Mouse (Mus musculus) MEL (cell line): ENCODE results near the gene Txndc15. TPM values are rescaled to one million over a fixed set of nuclear protein-coding genes. Genes with fewer than 3 reads are reported as not detected.

ENCODE experiments used
- DNase-seq: peaks from one replicate; pipeline ENCODE4 v3.0.0; 2011; ENCODE audit warnings: low read depth, low spot score
- H3K27ac ChIP-seq: 2 replicates; pipeline ENCODE4 v1.5.1; 2012; ENCODE audit warnings: low read depth, mild to moderate bottlenecking, control low read depth, low read length, moderate library complexity; ENCODE audit not compliant: control insufficient read depth
- H3K27me3 ChIP-seq, 2 experiments: fragments of 150-350 bp in 1 of 2; sonication (generic) in 1 of 2; 2 replicates each; pipeline ENCODE4 v1.6.1; 2012; ENCODE audit warnings: low read length in 2 of 2, mild to moderate bottlenecking in 2 of 2, improper control_type of control experiment in 1 of 2, moderate library complexity in 1 of 2; ENCODE audit not compliant: insufficient read depth in 2 of 2, control insufficient read depth in 1 of 2
- H3K36me3 ChIP-seq, 2 experiments: 2 replicates each; pipeline ENCODE4 v1.6.1; 2012 to 2014; ENCODE audit warnings: low read length in 2 of 2, improper control_type of control experiment in 1 of 2, inconsistent platforms in 1 of 2, mild to moderate bottlenecking in 1 of 2; ENCODE audit not compliant: insufficient read depth in 2 of 2, control insufficient read depth in 1 of 2
- H3K4me1 ChIP-seq, 2 experiments: fragments of 150-350 bp in 1 of 2; sonication (generic) in 1 of 2; 2 replicates each; pipeline ENCODE4 v1.6.1; 2012; ENCODE audit warnings: low read length in 2 of 2, improper control_type of control experiment in 1 of 2, mild to moderate bottlenecking in 1 of 2; ENCODE audit not compliant: insufficient read depth in 2 of 2, control insufficient read depth in 1 of 2
- H3K4me3 ChIP-seq, 2 experiments: fragments of 150-350 bp in 1 of 2; sonication (generic) in 1 of 2; 2 replicates each; pipeline ENCODE4 v1.5.1; 2012; ENCODE audit warnings: low read depth in 2 of 2, low read length in 2 of 2, mild to moderate bottlenecking in 2 of 2, moderate library complexity in 2 of 2, control low read depth in 1 of 2, improper control_type of control experiment in 1 of 2; ENCODE audit not compliant: control insufficient read depth in 1 of 2, insufficient read depth in 1 of 2
- H3K79me2 ChIP-seq: 2 replicates; pipeline ENCODE4 v1.6.1; 2012; ENCODE audit warnings: mild to moderate bottlenecking, low read length, moderate library complexity; ENCODE audit not compliant: control insufficient read depth, poor library complexity, insufficient read depth
- H3K9ac ChIP-seq: 2 replicates; pipeline ENCODE4 v1.6.1; 2012; ENCODE audit warnings: low read depth, mild to moderate bottlenecking, control low read depth, low read length, moderate library complexity; ENCODE audit not compliant: control insufficient read depth, poor library complexity, severe bottlenecking
- H3K9me3 ChIP-seq: fragments of 150-350 bp; sonication (generic); replicated peaks from 2 replicates; pipeline ENCODE4 v1.6.1; 2012; ENCODE audit warnings: mild to moderate bottlenecking, low read length, improper control_type of control experiment, moderate library complexity; ENCODE audit not compliant: insufficient read depth
- BHLHE40 ChIP-seq: IDR thresholded peaks from 2 replicates; pipeline ENCODE4 v1.6.1; 2012; ENCODE audit warnings: low read depth, mild to moderate bottlenecking, inconsistent platforms, low read length, improper control_type of control experiment, borderline replicate concordance
- CHD1 ChIP-seq: IDR thresholded peaks from 2 replicates; pipeline ENCODE4 v1.6.1; 2012; ENCODE audit warnings: low read depth, mild to moderate bottlenecking, inconsistent platforms, low read length, improper control_type of control experiment
- CHD2 ChIP-seq: IDR thresholded peaks from 2 replicates; pipeline ENCODE4 v1.6.1; 2011; ENCODE audit warnings: low read length, improper control_type of control experiment
- E2F4 ChIP-seq: IDR thresholded peaks from 2 replicates; pipeline ENCODE4 v1.6.1; 2011; ENCODE audit warnings: low read depth, low read length, improper control_type of control experiment, borderline replicate concordance
- EP300 ChIP-seq, 2 experiments: IDR thresholded peaks; 2 replicates each; pipeline ENCODE4 v1.6.1; 2011; ENCODE audit warnings: improper control_type of control experiment in 2 of 2, low read length in 2 of 2, low read depth in 1 of 2, mild to moderate bottlenecking in 1 of 2
- GABPA ChIP-seq: IDR thresholded peaks from 2 replicates; pipeline ENCODE4 v1.6.1; 2012; ENCODE audit warnings: low read depth, mild to moderate bottlenecking, inconsistent platforms, low read length, improper control_type of control experiment, moderate library complexity
- HCFC1 ChIP-seq: IDR thresholded peaks from 2 replicates; pipeline ENCODE4 v1.6.1; 2012; ENCODE audit warnings: low read depth, mild to moderate bottlenecking, inconsistent platforms, low read length, improper control_type of control experiment, moderate library complexity
- JUND ChIP-seq: IDR thresholded peaks from 2 replicates; pipeline ENCODE4 v1.6.1; 2011; ENCODE audit warnings: low read depth, mild to moderate bottlenecking, improper control_type of control experiment, low read length
- KAT2A ChIP-seq: conservative IDR thresholded peaks from 2 replicates; pipeline ENCODE4 v1.6.1; 2012; ENCODE audit warnings: low read depth, low read length, improper control_type of control experiment, inconsistent platforms
- MEF2A ChIP-seq: IDR thresholded peaks from 2 replicates; pipeline ENCODE4 v1.6.1; 2014; ENCODE audit warnings: low read depth, mild to moderate bottlenecking, inconsistent platforms, low read length, improper control_type of control experiment; ENCODE audit not compliant: poor library complexity, insufficient replicate concordance, severe bottlenecking; ENCODE audit errors: extremely low read depth
- MXI1 ChIP-seq: IDR thresholded peaks from 2 replicates; pipeline ENCODE4 v1.6.1; 2011; ENCODE audit warnings: mild to moderate bottlenecking, low read depth, low read length, improper control_type of control experiment
- MYB ChIP-seq: IDR thresholded peaks from 2 replicates; pipeline ENCODE4 v1.6.1; 2011; ENCODE audit warnings: mild to moderate bottlenecking, low read depth, low read length, improper control_type of control experiment
- NELFE ChIP-seq: IDR thresholded peaks from 2 replicates; pipeline ENCODE4 v1.6.1; 2011; ENCODE audit warnings: low read depth, low read length, improper control_type of control experiment
- NRF1 ChIP-seq: IDR thresholded peaks from 2 replicates; pipeline ENCODE4 v1.6.1; 2014; ENCODE audit warnings: low read depth, mild to moderate bottlenecking, inconsistent platforms, low read length, improper control_type of control experiment, moderate library complexity; ENCODE audit not compliant: poor library complexity, insufficient read depth, severe bottlenecking
- POLR2A ChIP-seq, 2 experiments: IDR thresholded peaks; 2 replicates each; pipeline ENCODE4 v1.6.1; 2011 to 2012; ENCODE audit warnings: low read length in 2 of 2, mild to moderate bottlenecking in 2 of 2, control low read depth in 1 of 2, improper control_type of control experiment in 1 of 2, low read depth in 1 of 2, moderate library complexity in 1 of 2; ENCODE audit not compliant: control insufficient read depth in 1 of 2, insufficient read depth in 1 of 2, poor library complexity in 1 of 2
- POLR2AphosphoS5 ChIP-seq: IDR thresholded peaks from 2 replicates; pipeline ENCODE4 v1.6.1; 2012; ENCODE audit warnings: low read depth, borderline replicate concordance, mild to moderate bottlenecking, inconsistent platforms, low read length, moderate library complexity, mixed read lengths
- RAD21 ChIP-seq: IDR thresholded peaks from 2 replicates; pipeline ENCODE4 v1.6.1; 2011; ENCODE audit warnings: mild to moderate bottlenecking, low read depth, low read length, improper control_type of control experiment
- RCOR1 ChIP-seq: IDR thresholded peaks from 2 replicates; pipeline ENCODE4 v1.6.1; 2012; ENCODE audit warnings: low read depth, mild to moderate bottlenecking, inconsistent platforms, low read length, improper control_type of control experiment
- SIN3A ChIP-seq: IDR thresholded peaks from 2 replicates; pipeline ENCODE4 v1.6.1; 2012; ENCODE audit warnings: low read length, improper control_type of control experiment, inconsistent platforms
- SMC3 ChIP-seq: IDR thresholded peaks from 2 replicates; pipeline ENCODE4 v1.6.1; 2011; ENCODE audit warnings: low read depth, low read length, improper control_type of control experiment
- TAL1 ChIP-seq: IDR thresholded peaks from 2 replicates; pipeline ENCODE4 v1.6.1; 2012; ENCODE audit warnings: mild to moderate bottlenecking, inconsistent platforms, low read length, moderate library complexity, mixed read lengths
- TBP ChIP-seq: IDR thresholded peaks from 2 replicates; pipeline ENCODE4 v1.8.0; 2011; ENCODE audit warnings: low read depth, low read length, improper control_type of control experiment
- TCF12 ChIP-seq: IDR thresholded peaks from 2 replicates; pipeline ENCODE4 v1.6.1; 2014; ENCODE audit warnings: low read depth, mild to moderate bottlenecking, inconsistent platforms, low read length, improper control_type of control experiment, moderate library complexity
- USF1 ChIP-seq: IDR thresholded peaks from 2 replicates; pipeline ENCODE4 v1.6.1; 2014; ENCODE audit warnings: low read depth, mild to moderate bottlenecking, inconsistent platforms, low read length, improper control_type of control experiment, moderate library complexity
- ZC3H11A ChIP-seq: IDR thresholded peaks from 2 replicates; pipeline ENCODE4 v1.6.1; 2012; ENCODE audit warnings: low read depth, mild to moderate bottlenecking, inconsistent platforms, low read length, improper control_type of control experiment
- ZKSCAN1 ChIP-seq: IDR thresholded peaks from 2 replicates; pipeline ENCODE4 v1.6.1; 2012; ENCODE audit warnings: low read depth, mild to moderate bottlenecking, inconsistent platforms, low read length, improper control_type of control experiment, moderate library complexity
- ZNF384 ChIP-seq: IDR thresholded peaks from 2 replicates; pipeline ENCODE4 v1.6.1; 2012; ENCODE audit warnings: low read depth, mild to moderate bottlenecking, inconsistent platforms, low read length, improper control_type of control experiment
- polyA plus RNA-seq, 2 experiments: library from polyadenylated mRNA; stranded (reverse) in 1 of 2; unstranded in 1 of 2; fragments of >175 nt in 1 of 2; fragments of >200 nt in 1 of 2; gene quantifications; 2 replicates each; pipeline versions ENCODE4 v1.2.1 to v1.2.4; 2012; ENCODE audit warnings: low replicate concordance in 2 of 2, low read depth in 1 of 2; ENCODE audit not compliant: insufficient read length in 2 of 2, insufficient read depth in 1 of 2, missing spikeins in 1 of 2
- total RNA-seq: library from RNA; depleted of rRNA; stranded (reverse); fragments of 300-350 nt; gene quantifications from 2 replicates; pipeline ENCODE4 v1.2.3, GENCODE M21; 2012

Gene Txndc15
- total and polyA plus RNA-seq, 3 experiments: 31.5 to 43.0 TPM; not detected in 1

GRCm38 (mm10) chr13:55733628-55734502 lies 19.4 kb downstream of the Txndc15 start:
- Histone ChIP-seq H3K4me1 (peaks cover 0 to 3% of the 10 kb centered on the region in 2 experiments; a peak in 1 of 4 replicates), H3K27ac (no peak overlapping the region), H3K4me3 (no peak overlapping the region), H3K9ac (no peak overlapping the region), H3K27me3 (no peaks in the 10 kb centered on the region), H3K9me3 (no peaks in the 10 kb centered on the region), H3K79me2 (no peaks in the 10 kb centered on the region), H3K36me3 (no peaks in the 10 kb centered on the region; a peak in 1 of 4 replicates)
- TF ChIP-seq TAL1 (no peak), ZC3H11A (no peak), ZKSCAN1 (no peak), CHD2 (no peak), KAT2A (no peak), RCOR1 (no peak), JUND (no peak), CHD1 (no peak), SMC3 (no peak), BHLHE40 (no peak), NELFE (no peak), SIN3A (no peak), E2F4 (no peak)
- no peak for DNase-seq

GRCm38 (mm10) chr13:55737885-55738284 lies 23.4 kb downstream of the Txndc15 start:
- TF ChIP-seq POLR2A (IDR thresholded peaks at IDR 0.05; ENCODE audit: control insufficient read depth in 1 of 2, insufficient read depth in 1 of 2, low read depth in 1 of 2, low read length in 2 of 2, poor library complexity in 1 of 2) (no peak), MYB (no peak), HCFC1 (no peak), MXI1 (no peak), ZNF384 (no peak), NRF1 (no peak), USF1 (no peak), MEF2A (no peak), E2F4 (no peak), TBP (no peak), GABPA (no peak), KAT2A (no peak), POLR2AphosphoS5 (no peak), TCF12 (no peak), TAL1 (no peak), EP300 (IDR thresholded peaks at IDR 0.05; ENCODE audit: low read depth in 1 of 2, low read length in 2 of 2) (no peak), RAD21 (no peak)
- no peak for DNase-seq
- H3K79me2 ChIP-seq: no peaks in the 10 kb centered on the region
- no peak overlapping the region for H3K9ac ChIP-seq
- H3K4me1 ChIP-seq: no peaks in the 10 kb centered on the region
- H3K27me3 ChIP-seq: no peaks in the 10 kb centered on the region
- no peak overlapping the region for H3K4me3 ChIP-seq
- no peak overlapping the region for H3K27ac ChIP-seq
- no peaks in the 10 kb centered on the region for H3K9me3 ChIP-seq
- H3K36me3 ChIP-seq: no peaks in the 10 kb centered on the region
